7 mouse cellular contexts compared by ENCODE assay signal in the genomic region with DNA sequence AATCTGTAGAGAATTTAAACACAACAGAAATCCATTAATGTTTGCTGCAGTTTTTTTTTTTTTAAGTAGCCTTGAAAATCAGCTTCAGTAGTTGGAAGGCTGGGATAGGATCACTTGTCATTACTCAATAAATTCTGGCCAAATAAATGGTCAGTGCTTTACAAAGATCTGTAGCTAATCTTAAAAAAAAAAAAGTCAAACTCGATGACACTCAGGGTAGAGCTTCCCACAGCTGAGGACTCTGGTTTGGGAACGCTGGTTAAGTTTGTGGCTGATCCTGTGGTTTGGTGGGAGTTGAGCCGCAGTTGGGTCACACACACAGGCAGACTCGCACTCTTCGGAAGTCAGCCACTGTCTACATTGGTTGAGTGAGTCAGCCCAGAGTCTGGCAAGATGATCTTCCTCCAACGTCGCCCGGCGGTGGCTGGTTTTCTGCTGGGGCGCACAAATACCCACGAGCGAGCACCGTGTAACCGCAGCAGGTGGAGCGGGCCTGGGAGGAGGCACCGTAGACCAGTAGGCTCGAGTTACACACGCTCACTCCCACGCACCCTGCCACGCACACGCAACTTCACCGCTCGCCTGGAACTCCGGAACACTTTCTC.
DNase-seq lines count a peak whose midpoint lies in the region; ATAC-seq and TF ChIP-seq lines count a peak whose summit lies in the region.

No protein-coding gene starts in this region.

- H3K9ac ChIP-seq in hindbrain, postnatal 0 days (replicated peaks; ENCODE audit: low read length) = no peak overlapping the region
- H3K9ac ChIP-seq in liver, embryonic 14.5 days (replicated peaks) = peak overlapping the region; percentile 74

- no peaks in the 10 kb centered on the region for H3K9me3 ChIP-seq in hindbrain, postnatal 0 days (ENCODE audit: low read length)
- H3K9me3 ChIP-seq in liver, embryonic 14.5 days (ENCODE audit: control insufficient read depth, low read length) = no peaks in the 10 kb centered on the region

- peak overlapping the region; percentile 74 for H3K4me2 ChIP-seq in hindbrain, postnatal 0 days (ENCODE audit: low read depth, low read length)
- H3K4me2 ChIP-seq in liver, embryonic 14.5 days (ENCODE audit: low read depth) = peak overlapping the region; percentile 100

- H3K27me3 ChIP-seq in hindbrain, postnatal 0 days (ENCODE audit: insufficient read depth, low read length) = peaks cover 87% of the 10 kb centered on the region
- peaks cover 27% of the 10 kb centered on the region for H3K27me3 ChIP-seq in liver, embryonic 14.5 days (ENCODE audit: control insufficient read depth, insufficient read depth, low read length)

- H3K27ac ChIP-seq in hindbrain, postnatal 0 days = no peak overlapping the region
- no peak overlapping the region; the same call in 1 of the 2 replicates for H3K27ac ChIP-seq in liver, embryonic 14.5 days

- H3K4me3 ChIP-seq in hindbrain, postnatal 0 days (ENCODE audit: low read length) = peak overlapping the region; percentile 14
- H3K4me3 ChIP-seq in liver, embryonic 14.5 days (ENCODE audit: insufficient read depth in 1 of 2, low read depth in 2 of 2, low read length in 2 of 2) = peak overlapping the region; percentile 56 to 76

- peaks cover 14% of the 10 kb centered on the region for H3K4me1 ChIP-seq in hindbrain, postnatal 0 days (ENCODE audit: insufficient read depth, low read length)
- H3K4me1 ChIP-seq in liver, embryonic 14.5 days (replicated peaks; ENCODE audit: control insufficient read depth in 2 of 2, insufficient read depth in 2 of 2, low read length in 1 of 2) = peaks cover 14 to 23% of the 10 kb centered on the region in 2 experiments

- 2% methylated on average over 24 of the region's 24 CpGs for WGBS in hindbrain, postnatal 0 days
- under 1% methylated on average over 24 of the region's 24 CpGs for WGBS in liver, embryonic 14.5 days (ENCODE audit: insufficient replicate concordance)

- no peak for ATAC-seq in hindbrain, postnatal 0 days
- peak; percentile 19; the same call in 1 of the 2 replicates for ATAC-seq in liver, embryonic 14.5 days (ENCODE audit: insufficient read depth)

- no peaks in the 10 kb centered on the region for H3K36me3 ChIP-seq in hindbrain, postnatal 0 days (ENCODE audit: insufficient read depth, low read length)
- no peaks in the 10 kb centered on the region for H3K36me3 ChIP-seq in liver, embryonic 14.5 days (replicated peaks; ENCODE audit: control insufficient read depth, insufficient read depth, low read depth)

- no peak for TF ChIP-seq EP300 in liver, embryonic 14.5 days (IDR thresholded peaks at IDR 0.05; ENCODE audit: low read depth)

- DNase-seq in Muller cell, postnatal 12 days (ENCODE audit: inconsistent ontology term) = peak; percentile 94
- DNase-seq in brain, embryonic 14.5 days (ENCODE audit: low read depth) = peak; percentile 42
- DNase-seq in gastrocnemius, adult 8-10 months (ENCODE audit: low spot score in 2 of 2) = peak; percentile 36 to 39
- no peak for DNase-seq in hindbrain, postnatal 0 days (ENCODE audit: low spot score)
- no peak for DNase-seq in liver, embryonic 14.5 days (ENCODE audit: low read depth in 3 of 3, low spot score in 3 of 3)
- peak; percentile 59 to 75 for DNase-seq in natural killer cell, adult 2 months (ENCODE audit: low spot score in 2 of 2)
- peak; percentile 51 for DNase-seq in urinary bladder, postnatal 25 days (ENCODE audit: low spot score)

- TF ChIP-seq CTCF in brain, embryonic 14.5 days (IDR thresholded peaks at IDR 0.05; ENCODE audit: borderline replicate concordance, extremely low read depth, insufficient read depth, insufficient read length) = no peak
- TF ChIP-seq CTCF in hindbrain, postnatal 0 days (IDR thresholded peaks at IDR 0.05; ENCODE audit: low read depth) = no peak
- TF ChIP-seq CTCF in liver, embryonic 14.5 days (IDR thresholded peaks at IDR 0.05; ENCODE audit: low read depth) = no peak

- TF ChIP-seq POLR2A in brain, embryonic 14.5 days (IDR thresholded peaks at IDR 0.05; ENCODE audit: borderline replicate concordance, extremely low read depth, insufficient read depth, insufficient read length, poor library complexity, severe bottlenecking) = no peak

Comparison
In these comparisons a context has a peak if more than half of its experiments do, and no peak if none do; other contexts are left out.
1. DNase-seq: peak in Muller cell, postnatal 12 days (single experiment), brain, embryonic 14.5 days (single experiment), gastrocnemius, adult 8-10 months (2 of 2), natural killer cell, adult 2 months (2 of 2) and urinary bladder, postnatal 25 days (single experiment); none in hindbrain, postnatal 0 days (single experiment) and liver, embryonic 14.5 days (0 of 3).